Mouse (Mus musculus) liver, embryonic 14.5 days (tissue): Measurements from ENCODE around the gene Ralgps1. TPM values are rescaled to one million over a fixed set of nuclear protein-coding genes. Genes with fewer than 3 reads are reported as not detected.

Source experiments
- ATAC-seq: fragments of 200-750 bp; cut with Nextera tagmentation; 2 replicates; pipeline ENCODE4 v1.8.0; 2017; ENCODE audit warnings: moderate number of reproducible peaks, mild to moderate bottlenecking, moderate library complexity; ENCODE audit not compliant: insufficient read depth
- DNase-seq, 3 experiments: peaks; one replicate each; pipeline ENCODE4 v3.0.0-alpha.2; 2012 to 2013; ENCODE audit warnings: low read depth in 3 of 3, low spot score in 3 of 3
- H3K27ac ChIP-seq: fragments of 300-500 bp; sonication (generic); 2 replicates; pipeline ENCODE4 v1.5.1; 2014; ENCODE audit warnings: moderate library complexity, mild to moderate bottlenecking, control low read depth, inconsistent platforms
- H3K27me3 ChIP-seq: fragments of 300-500 bp; sonication (generic); 2 replicates; pipeline ENCODE4 v1.6.1; 2014; ENCODE audit warnings: mild to moderate bottlenecking, low read length, moderate library complexity; ENCODE audit not compliant: control insufficient read depth, insufficient read depth
- H3K36me3 ChIP-seq: fragments of 300-500 bp; sonication (generic); replicated peaks from 2 replicates; pipeline ENCODE4 v1.6.1; 2014; ENCODE audit warnings: low read depth; ENCODE audit not compliant: control insufficient read depth, insufficient read depth
- H3K4me1 ChIP-seq, 2 experiments: fragments of 200-500 bp in 1 of 2; fragments of 300-500 bp in 1 of 2; sonication (generic) in 1 of 2; replicated peaks; 2 replicates each; pipeline ENCODE4 v1.6.1; 2012 to 2014; ENCODE audit warnings: antibody characterized with exemption in 1 of 2, inconsistent platforms in 1 of 2, low read length in 1 of 2; ENCODE audit not compliant: control insufficient read depth in 2 of 2, insufficient read depth in 2 of 2
- H3K4me2 ChIP-seq: fragments of 300-500 bp; sonication (generic); 2 replicates; pipeline ENCODE4 v1.6.1; 2014; ENCODE audit warnings: low read depth, mild to moderate bottlenecking, control low read depth, moderate library complexity
- H3K4me3 ChIP-seq, 2 experiments: fragments of 200-500 bp in 1 of 2; fragments of 300-500 bp in 1 of 2; sonication (generic) in 1 of 2; 2 replicates each; pipeline ENCODE4 v1.5.1; 2012 to 2014; ENCODE audit warnings: low read depth in 2 of 2, low read length in 2 of 2, mild to moderate bottlenecking in 2 of 2, control low read depth in 1 of 2, inconsistent platforms in 1 of 2, moderate library complexity in 1 of 2; ENCODE audit not compliant: insufficient read depth in 1 of 2
- H3K9ac ChIP-seq: fragments of 300-500 bp; sonication (generic); replicated peaks from 2 replicates; pipeline ENCODE4 v1.6.1; 2014; ENCODE audit warnings: mild to moderate bottlenecking, control low read depth, moderate library complexity
- H3K9me3 ChIP-seq: fragments of 300-500 bp; sonication (generic); 2 replicates; pipeline ENCODE4 v1.6.1; 2016; ENCODE audit warnings: low read length, mixed read lengths; ENCODE audit not compliant: control insufficient read depth
- CTCF ChIP-seq: IDR thresholded peaks from 2 replicates; pipeline ENCODE4 v1.5.1; 2016; ENCODE audit warnings: antibody characterized with exemption, low read depth, control low read depth
- EP300 ChIP-seq: IDR thresholded peaks from 2 replicates; pipeline ENCODE4 v1.6.1; 2016; ENCODE audit warnings: antibody characterized with exemption, low read depth
- WGBS: fragments of 180-500 bp; shearing (Covaris S2); extraction: QIAGEN DNeasy Blood & Tissue Kit; methylation state at CpG from one replicate; pipeline ENCODE4 v1.1.7; 2014; ENCODE audit not compliant: insufficient replicate concordance; 5-methylcytosine and 5-hydroxymethylcytosine counted together
- polyA plus RNA-seq, 2 experiments: library from polyadenylated mRNA; depleted of rRNA in 1 of 2; stranded (reverse) in 1 of 2; unstranded in 1 of 2; fragments of >200 nt; fragmentation: Nextera tagmentation in 1 of 2; extraction: Ambion mirVana in 1 of 2; gene quantifications; 2 replicates each; pipeline versions ENCODE4 v1.2.1 to v1.2.3; 2012 to 2014

Ralgps1 gene
- 0.71 and 0.86 TPM in 2 replicates for polyA plus RNA-seq (2012; rRNA removed)
- 0.58 and 0.67 TPM in 2 replicates for polyA plus RNA-seq (2014; fragmentation: Nextera tagmentation; extraction: Ambion mirVana)

DNA sequence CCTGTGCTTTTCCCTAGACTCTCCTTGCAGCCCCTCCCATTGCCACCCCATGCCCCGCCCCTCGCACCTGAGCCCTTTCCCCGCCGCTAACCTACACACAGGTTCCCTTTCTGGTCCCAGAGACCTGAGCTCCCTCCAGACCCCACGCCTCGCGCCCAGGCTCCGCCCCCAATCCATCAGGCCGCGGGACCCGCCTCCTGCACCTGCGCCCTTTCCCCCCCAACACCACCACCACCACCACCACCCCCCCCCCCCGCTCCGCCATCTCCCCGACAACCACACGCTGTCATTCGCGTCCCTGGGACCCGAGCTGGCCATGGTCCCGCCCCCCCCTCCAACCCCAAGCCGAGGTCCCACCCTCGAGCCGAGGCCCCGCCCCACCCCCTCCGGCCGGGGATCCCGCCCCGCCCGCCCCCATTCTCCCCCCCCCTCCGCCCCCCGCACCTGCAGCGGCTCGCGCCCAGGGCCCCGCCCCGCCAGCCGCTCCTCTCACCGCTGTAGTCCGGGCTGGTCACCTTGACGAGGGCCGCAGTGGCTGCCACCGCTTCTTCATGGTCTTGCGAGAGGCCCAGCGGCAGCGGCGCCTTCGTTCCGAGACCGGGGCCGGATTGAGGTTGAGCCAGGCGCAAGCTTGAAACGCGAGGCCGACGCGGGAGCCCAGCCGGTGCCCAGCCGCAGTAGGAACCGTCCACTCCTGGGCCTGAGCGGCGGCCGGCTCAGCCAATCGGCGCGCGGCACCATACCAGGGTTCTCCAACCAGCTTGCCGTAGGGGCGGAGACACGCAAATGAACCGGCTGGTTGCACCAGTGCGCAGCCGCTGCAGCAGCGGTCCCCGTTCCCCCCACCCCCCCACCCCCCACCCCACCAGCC is at the start of gene Ralgps1:
TSS of gene Ralgps1 (minus strand) at position 710 of the 871 bp plus-strand sequence.
- no peak for TF ChIP-seq EP300
- no peaks in the 10 kb centered on the region for H3K9me3 ChIP-seq
- peak within 1 kb of the TSS; percentile 70 to 79 for H3K4me3 ChIP-seq
- DNase-seq (peak; percentile 78 to 80 (median 79)), ATAC-seq (peak; percentile 97)
- H3K27ac ChIP-seq: no peak within 1 kb of the TSS
- peak within 1 kb of the TSS; percentile 51 for H3K9ac ChIP-seq
- WGBS: 1% methylated on average over 60 of the region's 74 CpGs
- H3K4me2 ChIP-seq: peak within 1 kb of the TSS; percentile 75
- H3K27me3 ChIP-seq: no peaks in the 10 kb centered on the region
- H3K4me1 ChIP-seq: peaks cover 0 to 7% of the 10 kb centered on the region in 2 experiments; a peak in 1 of 4 replicates
- H3K36me3 ChIP-seq: no peaks in the 10 kb centered on the region

DNA sequence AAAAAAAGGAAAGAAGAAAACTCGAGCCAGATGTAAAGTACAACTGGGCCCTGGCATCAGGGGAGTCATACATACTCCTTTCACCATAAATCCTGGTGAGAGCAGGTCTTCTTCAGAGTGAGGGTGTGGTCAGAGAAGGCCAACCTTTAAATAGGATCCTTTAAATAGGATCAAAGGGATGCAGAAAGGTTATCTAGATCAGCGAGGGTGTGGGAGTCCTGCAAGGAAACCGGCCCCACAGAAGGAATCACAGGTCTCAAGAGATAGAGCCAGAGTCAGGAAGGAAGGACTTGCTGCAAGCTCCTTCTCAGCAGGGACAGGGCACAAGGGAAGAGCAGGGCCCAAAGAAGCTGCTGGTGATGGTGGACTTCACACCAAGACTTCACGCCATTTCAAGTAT is 46.2 kb upstream of the Ralgps1 start:
- no peak overlapping the region for H3K27ac ChIP-seq
- ATAC-seq (no peak), DNase-seq (no peak)
- no peak for TF ChIP-seq CTCF
- TF ChIP-seq EP300: no peak
- H3K9me3 ChIP-seq: no peaks in the 10 kb centered on the region
- H3K36me3 ChIP-seq: no peaks in the 10 kb centered on the region
- WGBS: 50% methylated on average over 4 of the region's 4 CpGs
- H3K4me3 ChIP-seq: no peak overlapping the region
- no peak overlapping the region for H3K4me2 ChIP-seq
- no peak overlapping the region for H3K9ac ChIP-seq
- no peaks in the 10 kb centered on the region for H3K4me1 ChIP-seq
- no peaks in the 10 kb centered on the region for H3K27me3 ChIP-seq

DNA sequence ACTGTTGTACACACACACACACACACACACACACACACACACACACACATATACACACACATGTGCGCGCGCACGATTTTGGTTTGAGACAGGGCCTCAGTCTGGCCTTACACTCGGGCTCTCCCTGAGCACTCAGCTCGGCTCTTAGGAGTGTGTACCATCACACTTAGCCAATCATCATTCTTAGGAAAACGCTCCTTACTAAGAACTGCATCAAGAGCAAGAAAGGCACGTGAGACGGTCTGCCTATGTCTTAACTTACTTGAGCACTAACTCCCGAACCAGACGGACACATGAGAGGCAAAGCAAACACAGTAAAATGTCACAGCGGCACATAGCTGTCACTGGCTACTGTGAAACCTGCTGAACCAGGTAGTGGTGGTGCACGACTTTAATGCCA is 42.7 kb upstream of the Ralgps1 start:
- H3K4me2 ChIP-seq: no peak overlapping the region
- no peaks in the 10 kb centered on the region for H3K27me3 ChIP-seq
- no peak overlapping the region for H3K27ac ChIP-seq
- H3K4me1 ChIP-seq: no peaks in the 10 kb centered on the region
- no peak for ATAC-seq
- WGBS: 78% methylated on average over 13 of the region's 13 CpGs
- H3K9ac ChIP-seq: no peak overlapping the region
- peaks cover 6% of the 10 kb centered on the region for H3K36me3 ChIP-seq
- no peak overlapping the region for H3K4me3 ChIP-seq
- H3K9me3 ChIP-seq: no peaks in the 10 kb centered on the region
- TF ChIP-seq CTCF (no peak), EP300 (no peak)
- no peak for DNase-seq

DNA sequence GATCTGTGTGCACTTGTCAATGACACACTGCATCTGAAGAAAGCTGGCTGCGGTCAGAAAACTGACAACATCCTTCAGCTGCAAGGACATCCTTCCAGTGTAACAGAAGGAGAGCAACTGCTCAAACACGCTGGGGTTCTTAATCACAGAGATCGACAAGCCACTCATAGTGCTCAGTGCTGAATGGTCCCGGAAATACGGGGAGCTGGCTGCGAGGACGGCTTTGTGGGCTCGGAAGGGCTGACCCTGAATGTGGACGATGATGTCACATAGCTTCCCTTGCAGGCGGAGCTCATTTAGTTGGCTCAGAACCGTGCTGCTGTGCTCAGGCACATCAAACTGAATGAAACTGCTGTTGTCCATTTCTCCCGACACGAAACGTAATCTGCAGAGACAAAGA is 40.8 kb upstream of the Ralgps1 start:
- ATAC-seq: no peak

DNA sequence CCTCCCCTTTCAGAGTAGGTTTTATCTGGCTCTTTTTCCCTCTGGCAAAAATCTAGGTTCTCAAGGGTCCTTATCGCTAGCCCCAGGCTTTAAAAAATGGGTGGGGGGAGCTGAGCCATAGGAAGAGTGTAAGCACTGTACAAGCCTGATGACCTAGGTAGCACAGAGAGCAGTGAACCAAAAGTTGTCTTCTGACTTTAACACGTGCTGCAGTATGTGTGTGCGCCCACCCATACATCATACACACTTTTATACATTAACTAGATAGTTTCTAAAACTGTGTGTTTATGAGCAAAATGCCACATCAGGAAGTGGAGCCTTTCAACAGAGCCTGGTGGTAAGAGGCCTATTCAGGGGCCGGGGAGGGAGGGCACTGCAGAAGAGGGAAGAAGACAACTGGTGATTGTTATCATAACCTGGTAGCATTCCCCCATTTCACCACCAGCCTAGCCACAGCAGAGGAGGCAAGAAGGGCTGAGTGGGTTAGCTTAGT is 32.3 kb upstream of the Ralgps1 start:
- no peak overlapping the region for H3K9ac ChIP-seq
- TF ChIP-seq CTCF: no peak
- TF ChIP-seq EP300: no peak
- ATAC-seq (peak; percentile 72), DNase-seq (peak in 1 of 3 experiments; percentile 12)
- no peak overlapping the region for H3K4me3 ChIP-seq
- WGBS: 12% methylated on average over 4 of the region's 4 CpGs
- H3K4me1 ChIP-seq: peaks cover 17 to 30% of the 10 kb centered on the region in 2 experiments
- no peaks in the 10 kb centered on the region for H3K9me3 ChIP-seq
- peak overlapping the region; percentile 20; the same call in 1 of the 2 replicates for H3K27ac ChIP-seq
- peak overlapping the region; percentile 18; the same call in 1 of the 2 replicates for H3K4me2 ChIP-seq
- H3K36me3 ChIP-seq: no peaks in the 10 kb centered on the region
- no peaks in the 10 kb centered on the region for H3K27me3 ChIP-seq

More for the DNA sequence above, 40.8 kb upstream of the Ralgps1 start:
- no peak for DNase-seq
- Histone ChIP-seq H3K27me3 (no peaks in the 10 kb centered on the region), H3K9ac (no peak overlapping the region), H3K4me1 (no peaks in the 10 kb centered on the region), H3K9me3 (no peaks in the 10 kb centered on the region), H3K4me3 (no peak overlapping the region), H3K36me3 (peaks cover 6% of the 10 kb centered on the region), H3K27ac (no peak overlapping the region), H3K4me2 (no peak overlapping the region)
- WGBS: 78% methylated on average over 14 of the region's 14 CpGs
- TF ChIP-seq EP300 (no peak), CTCF (no peak)
